Mouse (Mus musculus) limb, embryonic 13.5 days (tissue): Measurements from ENCODE around the gene Dip2a. TPM values are rescaled to one million over a fixed set of nuclear protein-coding genes. Genes with fewer than 3 reads are reported as not detected.

Source experiments
- ATAC-seq: fragments of 200-750 bp; cut with Nextera tagmentation; 2 replicates; pipeline ENCODE4 v1.8.0; 2017; ENCODE audit warnings: low read depth, moderate number of reproducible peaks, moderate TSS enrichment; ENCODE audit not compliant: low FRiP score
- H3K27ac ChIP-seq: fragments of 300-500 bp; sonication (generic); 2 replicates; pipeline ENCODE4 v1.5.1; 2015; ENCODE audit warnings: inconsistent platforms, mild to moderate bottlenecking, moderate library complexity
- H3K27me3 ChIP-seq: fragments of 300-500 bp; sonication (generic); 2 replicates; pipeline ENCODE4 v1.6.1; 2015; ENCODE audit warnings: mild to moderate bottlenecking, inconsistent platforms
- H3K36me3 ChIP-seq: fragments of 300-500 bp; sonication (generic); 2 replicates; pipeline ENCODE4 v1.6.1; 2015; ENCODE audit warnings: inconsistent platforms, mild to moderate bottlenecking, moderate library complexity
- H3K4me1 ChIP-seq: fragments of 300-500 bp; sonication (generic); 2 replicates; pipeline ENCODE4 v1.6.1; 2015; ENCODE audit warnings: inconsistent platforms
- H3K4me2 ChIP-seq: fragments of 300-500 bp; sonication (generic); replicated peaks from 2 replicates; pipeline ENCODE4 v1.6.1; 2015; ENCODE audit warnings: inconsistent platforms, mild to moderate bottlenecking, moderate library complexity
- H3K4me3 ChIP-seq: fragments of 300-500 bp; sonication (generic); 2 replicates; pipeline ENCODE4 v1.5.1; 2015; ENCODE audit warnings: moderate library complexity, mild to moderate bottlenecking, inconsistent platforms
- H3K9ac ChIP-seq: fragments of 300-500 bp; sonication (generic); 2 replicates; pipeline ENCODE4 v1.6.1; 2015; ENCODE audit warnings: mild to moderate bottlenecking, inconsistent platforms
- H3K9me3 ChIP-seq: fragments of 300-500 bp; sonication (generic); 2 replicates; pipeline ENCODE4 v1.6.1; 2016; ENCODE audit warnings: inconsistent platforms
- WGBS: fragments of 180-500 bp; shearing (Covaris S2); methylation state at CpG from one replicate; pipeline ENCODE4 v1.1.7; 2015; 5-methylcytosine and 5-hydroxymethylcytosine counted together
- polyA plus RNA-seq: library from polyadenylated mRNA; unstranded; fragments of >200 nt; fragmentation: Nextera tagmentation; extraction: Ambion mirVana; gene quantifications from 2 replicates; pipeline ENCODE4 v1.2.1, GENCODE M21; 2015

Gene Dip2a
- polyA plus RNA-seq, 1 experiment from 2014 or later = 14.4 TPM

DNA sequence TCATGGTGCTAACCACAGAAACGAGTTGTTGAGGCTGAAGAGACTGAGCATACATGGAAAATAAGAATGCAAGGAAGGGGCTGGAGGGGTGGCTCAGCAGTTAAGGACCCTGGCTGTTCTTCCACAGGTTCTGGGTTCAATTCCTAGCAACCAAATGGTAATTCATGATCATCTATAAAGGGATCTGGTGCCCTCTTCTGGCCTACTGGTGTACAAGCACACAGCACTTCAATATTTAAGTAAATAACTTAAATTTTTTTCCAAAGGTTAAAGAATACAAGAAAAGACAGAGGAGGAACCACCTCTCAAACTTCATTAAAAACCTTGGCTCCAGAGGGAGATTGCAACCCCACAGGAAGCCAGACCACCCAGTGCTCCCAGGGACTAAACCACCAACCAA lies 115.5 kb downstream of the Dip2a start:
- no peaks in the 10 kb centered on the region for H3K9me3 ChIP-seq
- ATAC-seq = no peak
- H3K4me3 ChIP-seq = no peak overlapping the region
- H3K27me3 ChIP-seq = no peaks in the 10 kb centered on the region
- H3K27ac ChIP-seq = no peak overlapping the region
- no peak overlapping the region for H3K4me2 ChIP-seq
- H3K9ac ChIP-seq = no peak overlapping the region
- H3K36me3 ChIP-seq = peaks cover 15% of the 10 kb centered on the region
- 73% methylated on average over 1 of the region's 1 CpGs for WGBS
- H3K4me1 ChIP-seq = no peaks in the 10 kb centered on the region

DNA sequence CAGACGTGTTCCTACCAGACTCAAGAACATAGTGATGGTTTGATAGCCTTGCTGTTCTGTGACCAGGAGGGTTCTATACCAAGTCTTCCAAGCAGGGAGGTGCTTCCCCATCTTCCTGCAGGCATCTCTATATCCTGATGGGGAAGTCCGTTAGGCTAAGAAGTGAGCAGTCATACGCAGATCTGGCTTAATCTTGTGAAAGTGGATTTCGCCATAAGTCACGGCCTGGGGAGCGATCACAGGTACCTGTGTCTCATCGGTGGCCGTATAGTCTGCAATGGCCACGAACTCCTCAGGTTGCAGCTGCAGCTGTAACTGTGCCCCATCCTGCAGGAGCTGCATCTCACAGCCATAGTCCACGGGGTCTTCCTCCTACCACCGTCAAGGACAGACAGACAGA lies 119.1 kb downstream of the Dip2a start:
- Histone ChIP-seq H3K4me3 (no peak overlapping the region), H3K9me3 (no peaks in the 10 kb centered on the region), H3K9ac (no peak overlapping the region), H3K36me3 (peaks cover 52% of the 10 kb centered on the region), H3K4me1 (no peaks in the 10 kb centered on the region), H3K4me2 (no peak overlapping the region), H3K27me3 (no peaks in the 10 kb centered on the region), H3K27ac (no peak overlapping the region)
- ATAC-seq = no peak
- WGBS = 89% methylated on average over 11 of the region's 11 CpGs

DNA sequence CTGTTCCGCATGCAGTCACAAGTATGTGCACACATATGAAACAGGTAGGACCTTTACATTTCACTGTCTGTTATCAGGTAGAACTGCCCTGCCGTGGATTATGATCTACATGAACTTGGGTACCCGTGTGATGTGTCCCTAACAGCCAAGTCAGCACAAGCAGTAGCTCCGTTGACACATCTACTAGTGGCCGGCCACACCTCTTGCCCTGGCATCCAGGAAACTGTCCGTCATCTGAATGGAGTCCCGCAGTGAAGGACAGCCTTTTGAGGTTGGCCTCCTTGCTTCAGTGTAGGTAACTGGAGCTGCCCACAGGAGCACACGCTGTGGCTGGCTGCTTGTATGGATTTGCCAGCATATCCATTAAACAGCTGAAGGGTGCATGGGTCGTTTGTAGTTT lies 126.9 kb downstream of the Dip2a start:
- Histone ChIP-seq H3K27ac (no peak overlapping the region), H3K27me3 (no peaks in the 10 kb centered on the region), H3K36me3 (peaks cover 98% of the 10 kb centered on the region), H3K9ac (no peak overlapping the region), H3K4me2 (no peak overlapping the region), H3K4me1 (no peaks in the 10 kb centered on the region), H3K9me3 (peaks cover 22% of the 10 kb centered on the region), H3K4me3 (no peak overlapping the region)
- WGBS = 71% methylated on average over 9 of the region's 9 CpGs
- no peak for ATAC-seq

DNA sequence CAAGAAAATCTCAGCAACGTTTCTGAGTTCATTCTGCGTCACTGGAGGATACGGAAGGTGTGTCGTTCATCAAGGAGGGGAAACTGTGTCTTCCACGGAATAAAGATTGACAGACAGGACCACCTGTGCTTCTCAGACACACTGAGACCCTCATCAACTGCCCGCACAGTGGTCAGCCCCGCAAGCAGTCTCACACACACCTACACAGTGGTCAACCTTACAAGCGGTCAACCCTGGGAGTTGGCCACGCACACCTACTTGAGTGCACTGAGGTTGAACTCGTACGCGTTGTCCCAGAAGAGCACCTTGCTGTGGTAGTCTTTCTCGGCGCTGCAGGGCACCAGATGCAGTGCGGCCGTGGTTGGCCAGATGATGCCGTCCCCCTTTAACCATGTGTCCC lies 128.0 kb downstream of the Dip2a start:
- H3K9ac ChIP-seq = no peak overlapping the region
- no peaks in the 10 kb centered on the region for H3K4me1 ChIP-seq
- peaks cover 98% of the 10 kb centered on the region for H3K36me3 ChIP-seq
- H3K9me3 ChIP-seq = peaks cover 22% of the 10 kb centered on the region
- 95% methylated on average over 17 of the region's 17 CpGs for WGBS
- ATAC-seq = no peak
- H3K4me2 ChIP-seq = no peak overlapping the region
- no peaks in the 10 kb centered on the region for H3K27me3 ChIP-seq
- no peak overlapping the region for H3K4me3 ChIP-seq
- no peak overlapping the region for H3K27ac ChIP-seq

DNA sequence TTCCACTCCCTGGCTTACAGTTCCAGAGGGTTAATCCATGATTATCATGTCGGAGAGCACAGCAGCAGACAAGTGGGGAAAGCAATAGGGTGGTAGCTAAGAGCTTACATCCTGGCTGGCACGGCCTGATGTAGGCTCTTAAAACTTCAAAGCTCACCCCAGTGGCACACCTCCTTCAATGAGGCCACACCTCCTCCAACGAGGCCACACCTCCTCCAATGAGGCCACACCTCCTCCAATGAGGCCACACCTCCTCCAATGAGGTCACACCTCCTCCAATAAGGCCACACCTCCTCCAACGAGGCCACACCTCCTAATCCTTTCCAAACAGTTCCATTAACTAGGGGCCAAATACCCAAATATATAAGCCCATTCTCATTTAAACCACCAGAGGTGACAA lies 130.9 kb downstream of the Dip2a start:
- 85% methylated on average over 4 of the region's 4 CpGs for WGBS
- no peak overlapping the region for H3K9ac ChIP-seq
- H3K36me3 ChIP-seq = peaks cover 94% of the 10 kb centered on the region
- H3K4me2 ChIP-seq = no peak overlapping the region
- no peaks in the 10 kb centered on the region for H3K27me3 ChIP-seq
- peaks cover 22% of the 10 kb centered on the region for H3K9me3 ChIP-seq
- no peaks in the 10 kb centered on the region for H3K4me1 ChIP-seq
- H3K27ac ChIP-seq = no peak overlapping the region
- ATAC-seq = no peak
- no peak overlapping the region for H3K4me3 ChIP-seq

DNA sequence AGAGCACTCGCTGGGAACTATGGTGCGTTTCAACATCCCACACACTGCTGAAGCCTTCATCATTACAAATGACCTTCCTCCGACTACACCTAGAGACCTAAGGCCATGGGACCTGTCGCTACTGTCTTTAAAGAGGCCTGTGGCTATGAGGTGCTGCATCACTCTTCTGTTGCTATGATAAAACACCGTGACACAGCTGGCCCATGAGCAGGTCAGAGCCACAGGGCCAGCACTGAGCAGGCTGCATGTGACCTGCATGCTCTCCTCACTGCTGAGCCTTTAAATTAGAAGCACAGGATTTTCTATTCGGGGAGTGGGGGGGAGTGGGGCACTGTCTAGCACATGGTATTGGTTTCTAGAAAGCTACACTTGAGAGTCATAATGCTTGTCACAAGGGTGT lies 133.0 kb downstream of the Dip2a start:
- ATAC-seq = no peak
- Histone ChIP-seq H3K4me3 (no peak overlapping the region), H3K4me2 (no peak overlapping the region), H3K27me3 (no peaks in the 10 kb centered on the region), H3K9ac (no peak overlapping the region), H3K27ac (no peak overlapping the region), H3K4me1 (no peaks in the 10 kb centered on the region), H3K36me3 (peaks cover 96% of the 10 kb centered on the region), H3K9me3 (peaks cover 22% of the 10 kb centered on the region)
- WGBS = 89% methylated on average over 6 of the region's 6 CpGs

DNA sequence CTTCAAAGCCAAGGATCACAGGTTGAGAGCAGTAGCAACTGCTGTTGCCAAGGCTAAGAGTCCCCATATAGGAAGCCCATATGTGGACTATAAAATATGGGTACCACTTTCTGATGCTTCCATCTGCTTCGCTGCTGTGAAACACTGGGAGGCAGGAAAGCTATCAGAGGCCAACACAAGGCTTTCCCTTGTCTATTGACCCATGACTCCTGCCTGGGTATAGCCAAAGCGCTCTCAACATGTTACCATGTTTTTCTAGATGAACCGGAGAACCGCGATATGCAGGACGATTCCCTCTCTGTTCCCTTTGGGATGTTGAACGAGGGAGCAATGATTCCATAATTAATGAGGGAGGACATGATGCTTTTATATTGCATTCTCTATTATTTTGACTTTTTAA lies 134.3 kb downstream of the Dip2a start:
- H3K27ac ChIP-seq = no peak overlapping the region
- H3K27me3 ChIP-seq = no peaks in the 10 kb centered on the region
- no peak overlapping the region for H3K9ac ChIP-seq
- H3K4me3 ChIP-seq = no peak overlapping the region
- WGBS = 98% methylated on average over 7 of the region's 7 CpGs
- no peak for ATAC-seq
- peaks cover 91% of the 10 kb centered on the region for H3K36me3 ChIP-seq
- peaks cover 18% of the 10 kb centered on the region for H3K9me3 ChIP-seq
- no peaks in the 10 kb centered on the region for H3K4me1 ChIP-seq
- no peak overlapping the region for H3K4me2 ChIP-seq

Other genes with a start within 250 kb of the Dip2a start
- not detected in 2 replicates for gene Slc5a4b, start 234.3 kb downstream of the Dip2a start, polyA plus RNA-seq
- not detected in 2 replicates for gene Slc5a4a, start 197.8 kb downstream of the Dip2a start, polyA plus RNA-seq
- gene Prmt2, start 107.4 kb downstream of the Dip2a start, polyA plus RNA-seq = 59.6 and 60.0 TPM in 2 replicates
- gene S100b, start 91.4 kb downstream of the Dip2a start, polyA plus RNA-seq = 5.8 and 5.9 TPM in 2 replicates
- not detected in 2 replicates for gene AC141477.1, start 95.2 kb upstream of the Dip2a start, polyA plus RNA-seq
- 14.0 TPM in 2 replicates for gene Pcnt, start 97.5 kb upstream of the Dip2a start, polyA plus RNA-seq
- not detected in 2 replicates for gene 2610028H24Rik, start 103.8 kb upstream of the Dip2a start, polyA plus RNA-seq
- gene Mcm3ap, start 123.6 kb upstream of the Dip2a start, polyA plus RNA-seq = 71.2 and 74.0 TPM in 2 replicates
- 6.4 and 6.5 TPM in 2 replicates for gene Ybey, start 123.8 kb upstream of the Dip2a start, polyA plus RNA-seq
- gene Lss, start 186.3 kb upstream of the Dip2a start, polyA plus RNA-seq = 25.6 and 27.6 TPM in 2 replicates
- gene Spatc1l, start 217.0 kb upstream of the Dip2a start, polyA plus RNA-seq = not detected in 2 replicates
- 0.09 and 0.17 TPM in 2 replicates for gene Ftcd, start 230.4 kb upstream of the Dip2a start, polyA plus RNA-seq